Mouse (Mus musculus): ENCODE measurements around the gene Manbal. TPM values are rescaled to one million over a fixed set of nuclear protein-coding genes. Genes with fewer than 3 reads are reported as not detected.

Manbal gene
- total RNA-seq, 1 experiment: 39.4 TPM

- Histone ChIP-seq H3K4me3 (ENCODE audit: insufficient read depth in 1 of 2, low read depth in 1 of 2, low read length in 2 of 2, poor library complexity in 1 of 2, severe bottlenecking in 1 of 2) (peak overlapping the region in 1 of 2 experiments; percentile 17; a peak in 1 of 4 replicates), H3K9me3 (ENCODE audit: control insufficient read depth, insufficient read depth, low read depth, low read length) (no peaks in the 10 kb centered on the region), H3K4me1 (ENCODE audit: control insufficient read depth in 2 of 2, insufficient read depth in 2 of 2, low read length in 2 of 2, poor library complexity in 1 of 2) (peaks cover 18 to 53% of the 10 kb centered on the region in 2 experiments), H3K27ac (ENCODE audit: insufficient read depth, low read depth, low read length, poor library complexity, severe bottlenecking) (peak overlapping the region; percentile 99), H3K9ac (ENCODE audit: insufficient read depth, low read depth, low read length, poor library complexity, severe bottlenecking) (peak overlapping the region; percentile 48; the same call in 1 of the 2 replicates), H3K36me3 (ENCODE audit: control insufficient read depth, insufficient read depth, low read length, poor library complexity, severe bottlenecking) (no peaks in the 10 kb centered on the region)
- TF ChIP-seq CHD2 (IDR thresholded peaks at IDR 0.05; ENCODE audit: low read depth, low read length) (no peak), MAFK (IDR thresholded peaks at IDR 0.05; ENCODE audit: insufficient read depth, low read depth, low read length) (no peak), ZC3H11A (IDR thresholded peaks at IDR 0.05; ENCODE audit: borderline replicate concordance, low read depth, low read length) (no peak), HCFC1 (IDR thresholded peaks at IDR 0.05; ENCODE audit: borderline replicate concordance, insufficient read depth, low read length) (no peak), ZNF384 (IDR thresholded peaks at IDR 0.05; ENCODE audit: low read depth, low read length) (no peak)
- DNase-seq (ENCODE audit: low read depth, low spot score): no peak
- in situ Hi-C loops (cut with MboI; ENCODE audit: low sequenced_read_pairs in 2 of 2, unreplicated experiment in 2 of 2): no loop called here
These were observed 52.1 kb downstream of the Manbal start for GRCm38 (mm10) chr2:157419506-157419905.

- peak overlapping the region; percentile 64 for H3K9ac ChIP-seq (ENCODE audit: insufficient read depth, low read depth, low read length, poor library complexity, severe bottlenecking)
- peak overlapping the region; percentile 3 to 40; a peak in 2 of 4 replicates for H3K4me3 ChIP-seq (ENCODE audit: insufficient read depth in 1 of 2, low read depth in 1 of 2, low read length in 2 of 2, poor library complexity in 1 of 2, severe bottlenecking in 1 of 2)
- no peaks in the 10 kb centered on the region for H3K36me3 ChIP-seq (ENCODE audit: control insufficient read depth, insufficient read depth, low read length, poor library complexity, severe bottlenecking)
- no peaks in the 10 kb centered on the region for H3K9me3 ChIP-seq (ENCODE audit: control insufficient read depth, insufficient read depth, low read depth, low read length)
- H3K4me1 ChIP-seq (ENCODE audit: control insufficient read depth in 2 of 2, insufficient read depth in 2 of 2, low read length in 2 of 2, poor library complexity in 1 of 2): peaks cover 18 to 59% of the 10 kb centered on the region in 2 experiments
- peak overlapping the region; percentile 99 for H3K27ac ChIP-seq (ENCODE audit: insufficient read depth, low read depth, low read length, poor library complexity, severe bottlenecking)
- no peak for TF ChIP-seq ZNF384 (IDR thresholded peaks at IDR 0.05; ENCODE audit: low read depth, low read length)
- TF ChIP-seq ZC3H11A (IDR thresholded peaks at IDR 0.05; ENCODE audit: borderline replicate concordance, low read depth, low read length): no peak
- no peak for TF ChIP-seq HCFC1 (IDR thresholded peaks at IDR 0.05; ENCODE audit: borderline replicate concordance, insufficient read depth, low read length)
- TF ChIP-seq MAFK (IDR thresholded peaks at IDR 0.05; ENCODE audit: insufficient read depth, low read depth, low read length): no peak
- TF ChIP-seq CHD2 (IDR thresholded peaks at IDR 0.05; ENCODE audit: low read depth, low read length): no peak
- in situ Hi-C loops (cut with MboI; ENCODE audit: low sequenced_read_pairs in 2 of 2, unreplicated experiment in 2 of 2): no loop called here
- DNase-seq (ENCODE audit: low read depth, low spot score): peak; percentile 62
These were observed 53.0 kb downstream of the Manbal start for GRCm38 (mm10) chr2:157420404-157420803.

GRCm38 (mm10) chr2:157422062-157422655, 54.8 kb downstream of the Manbal start:
- H3K4me3 ChIP-seq (ENCODE audit: insufficient read depth in 1 of 2, low read depth in 1 of 2, low read length in 2 of 2, poor library complexity in 1 of 2, severe bottlenecking in 1 of 2): no peak overlapping the region
- H3K4me1 ChIP-seq (ENCODE audit: control insufficient read depth in 2 of 2, insufficient read depth in 2 of 2, low read length in 2 of 2, poor library complexity in 1 of 2): peaks cover 14 to 61% of the 10 kb centered on the region in 2 experiments; a peak in 3 of 4 replicates
- in situ Hi-C loops (cut with MboI; ENCODE audit: low sequenced_read_pairs in 2 of 2, unreplicated experiment in 2 of 2): no loop called here
- TF ChIP-seq ZNF384 (IDR thresholded peaks at IDR 0.05; ENCODE audit: low read depth, low read length) (no peak), ZC3H11A (IDR thresholded peaks at IDR 0.05; ENCODE audit: borderline replicate concordance, low read depth, low read length) (no peak), CHD2 (IDR thresholded peaks at IDR 0.05; ENCODE audit: low read depth, low read length) (no peak), MAFK (IDR thresholded peaks at IDR 0.05; ENCODE audit: insufficient read depth, low read depth, low read length) (no peak), HCFC1 (IDR thresholded peaks at IDR 0.05; ENCODE audit: borderline replicate concordance, insufficient read depth, low read length) (no peak)
- H3K9me3 ChIP-seq (ENCODE audit: control insufficient read depth, insufficient read depth, low read depth, low read length): no peaks in the 10 kb centered on the region
- no peak overlapping the region for H3K27ac ChIP-seq (ENCODE audit: insufficient read depth, low read depth, low read length, poor library complexity, severe bottlenecking)
- no peak for DNase-seq (ENCODE audit: low read depth, low spot score)
- H3K9ac ChIP-seq (ENCODE audit: insufficient read depth, low read depth, low read length, poor library complexity, severe bottlenecking): no peak overlapping the region
- no peaks in the 10 kb centered on the region for H3K36me3 ChIP-seq (ENCODE audit: control insufficient read depth, insufficient read depth, low read length, poor library complexity, severe bottlenecking)

- Histone ChIP-seq H3K4me3 (ENCODE audit: insufficient read depth in 1 of 2, low read depth in 1 of 2, low read length in 2 of 2, poor library complexity in 1 of 2, severe bottlenecking in 1 of 2) (peak overlapping the region; percentile 59 to 86; a peak in 3 of 4 replicates), H3K27ac (ENCODE audit: insufficient read depth, low read depth, low read length, poor library complexity, severe bottlenecking) (peak overlapping the region; percentile 26; the same call in 1 of the 2 replicates), H3K9me3 (ENCODE audit: control insufficient read depth, insufficient read depth, low read depth, low read length) (no peaks in the 10 kb centered on the region), H3K36me3 (ENCODE audit: control insufficient read depth, insufficient read depth, low read length, poor library complexity, severe bottlenecking) (peaks cover 3% of the 10 kb centered on the region; the same call in 1 of the 2 replicates), H3K4me1 (ENCODE audit: control insufficient read depth in 2 of 2, insufficient read depth in 2 of 2, low read length in 2 of 2, poor library complexity in 1 of 2) (peaks cover 14 to 57% of the 10 kb centered on the region in 2 experiments; a peak in 3 of 4 replicates), H3K9ac (ENCODE audit: insufficient read depth, low read depth, low read length, poor library complexity, severe bottlenecking) (peak overlapping the region; percentile 83; the same call in 1 of the 2 replicates)
- in situ Hi-C loops (cut with MboI; ENCODE audit: low sequenced_read_pairs in 2 of 2, unreplicated experiment in 2 of 2): no loop called here
- no peak for TF ChIP-seq ZNF384 (IDR thresholded peaks at IDR 0.05; ENCODE audit: low read depth, low read length)
- no peak for TF ChIP-seq ZC3H11A (IDR thresholded peaks at IDR 0.05; ENCODE audit: borderline replicate concordance, low read depth, low read length)
- TF ChIP-seq MAFK (IDR thresholded peaks at IDR 0.05; ENCODE audit: insufficient read depth, low read depth, low read length): no peak
- no peak for TF ChIP-seq CHD2 (IDR thresholded peaks at IDR 0.05; ENCODE audit: low read depth, low read length)
- no peak for TF ChIP-seq HCFC1 (IDR thresholded peaks at IDR 0.05; ENCODE audit: borderline replicate concordance, insufficient read depth, low read length)
- DNase-seq (ENCODE audit: low read depth, low spot score): no peak
These were observed 55.7 kb downstream of the Manbal start for GRCm38 (mm10) chr2:157422854-157423705.

All from ES-E14 (cell line).